Mouse (Mus musculus) liver, adult 2 months (tissue): ENCODE data around the gene Gm21860. TPM values are rescaled to one million over a fixed set of nuclear protein-coding genes. Genes with fewer than 3 reads are reported as not detected.
"Not testable (repeated sequence)": the region's sequence is repeated elsewhere in the genome, so short reads cannot be mapped to it uniquely, and the experiment has no call there.

ENCODE experiments used
- DNase-seq: peaks from one replicate; pipeline ENCODE4 v3.0.0-alpha.2; 2011; ENCODE audit warnings: low read depth, low spot score; ENCODE audit errors: extremely low read depth
- H3K27ac ChIP-seq: fragments of 200-500 bp; replicated peaks from 2 replicates; pipeline ENCODE4 v1.5.1; 2012; ENCODE audit warnings: low read depth, mild to moderate bottlenecking, control low read depth, inconsistent platforms, low read length; ENCODE audit not compliant: insufficient read depth
- H3K27me3 ChIP-seq: fragments of 200-500 bp; 2 replicates; pipeline ENCODE4 v1.6.1; 2012; ENCODE audit warnings: mild to moderate bottlenecking, moderate library complexity, low read length, inconsistent platforms; ENCODE audit not compliant: control insufficient read depth, insufficient read depth
- H3K36me3 ChIP-seq: fragments of 200-500 bp; 2 replicates; pipeline ENCODE4 v1.6.1; 2012; ENCODE audit warnings: low read length, inconsistent platforms; ENCODE audit not compliant: control insufficient read depth, insufficient read depth
- H3K4me1 ChIP-seq: fragments of 200-500 bp; 2 replicates; pipeline ENCODE4 v1.6.1; 2011; ENCODE audit warnings: low read length; ENCODE audit not compliant: control insufficient read depth, insufficient read depth
- H3K4me3 ChIP-seq: fragments of 200-500 bp; 2 replicates; pipeline ENCODE4 v1.5.1; 2011; ENCODE audit warnings: low read depth, mild to moderate bottlenecking, control low read depth, low read length, moderate library complexity; ENCODE audit not compliant: insufficient read depth
- H3K79me2 ChIP-seq: fragments of 200-500 bp; 2 replicates; pipeline ENCODE4 v1.6.1; 2012; ENCODE audit warnings: inconsistent platforms, mild to moderate bottlenecking, low read length, moderate library complexity; ENCODE audit not compliant: control insufficient read depth, insufficient read depth
- H3K9ac ChIP-seq: fragments of 200-500 bp; 2 replicates; pipeline ENCODE4 v1.6.1; 2012; ENCODE audit warnings: low read depth, mild to moderate bottlenecking, control low read depth, inconsistent platforms, low read length
- WGBS: fragments of 180-500 bp; shearing (Covaris S2); methylation state at CpG from one replicate; pipeline ENCODE4 v1.1.7; 2018; 5-methylcytosine and 5-hydroxymethylcytosine counted together
- polyA plus RNA-seq: library from polyadenylated mRNA; depleted of rRNA; stranded (reverse); fragments of >200 nt; gene quantifications from 2 replicates; pipeline ENCODE4 v1.2.3, GENCODE M21; 2012
- total RNA-seq: library from RNA; depleted of rRNA; stranded (reverse); fragments of >200 nt; gene quantifications from 2 replicates; pipeline ENCODE4 v1.2.3, GENCODE M21; 2014

The Gm21860 gene
- total and polyA plus RNA-seq, 2 experiments: not detected

DNA sequence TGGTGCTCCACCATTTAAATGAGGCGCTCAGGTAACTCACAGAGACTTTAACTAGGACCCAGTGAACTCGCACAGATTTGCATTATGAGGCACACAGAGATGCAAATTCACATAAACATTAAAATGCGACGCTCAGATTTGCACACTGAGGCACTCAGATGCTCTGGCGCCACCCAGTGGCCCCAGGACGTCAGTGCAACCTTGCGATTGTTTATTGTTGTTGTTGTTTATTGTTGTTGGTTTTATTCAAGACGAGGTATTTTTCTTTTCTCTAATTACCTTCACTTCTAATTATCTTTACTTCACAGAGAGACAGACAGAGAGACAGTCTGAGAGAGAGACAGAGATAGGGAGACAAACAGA, 20.3 kb downstream of the Gm21860 start:
- H3K27me3 ChIP-seq, H3K9ac ChIP-seq, H3K27ac ChIP-seq, H3K4me1 ChIP-seq, H3K4me3 ChIP-seq, H3K79me2 ChIP-seq, H3K36me3 ChIP-seq: not testable (repeated sequence)
- 65% methylated on average over 8 of the region's 8 CpGs for WGBS
- peak; percentile 54 for DNase-seq

DNA sequence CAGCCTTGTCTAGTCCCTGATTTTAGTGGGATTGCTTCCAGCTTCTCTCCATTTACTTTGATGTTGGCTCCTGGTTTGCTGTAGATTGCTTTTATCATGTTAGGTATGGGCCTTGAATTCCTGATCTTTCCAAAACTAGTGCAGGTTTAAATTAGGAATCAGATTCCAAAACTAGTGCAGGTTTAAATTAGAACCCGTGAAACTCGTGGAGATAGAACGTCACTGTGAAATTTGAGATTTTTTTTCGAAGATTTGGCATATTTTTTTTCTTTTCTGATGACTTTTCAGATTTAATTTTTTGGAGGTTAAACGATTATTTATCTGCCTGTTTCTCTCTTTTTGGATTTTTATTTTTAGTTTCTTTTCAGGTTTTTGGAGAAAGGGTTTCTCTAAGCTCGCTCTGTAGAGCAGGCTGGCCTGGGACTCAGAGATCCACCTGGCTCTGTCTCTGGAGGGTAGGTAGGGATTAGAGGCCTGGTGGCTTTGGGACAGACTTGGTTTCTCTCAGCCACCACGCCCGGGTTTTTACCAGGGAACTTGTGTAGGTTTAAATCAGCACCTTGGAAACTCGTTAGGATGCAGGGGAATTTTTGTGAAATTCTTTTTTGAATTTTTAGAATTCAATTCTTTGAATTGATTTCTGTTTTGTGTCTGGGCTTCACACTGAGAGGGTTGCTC, 20.8 kb downstream of the Gm21860 start:
- not testable (repeated sequence) for H3K4me1 ChIP-seq, DNase-seq, H3K36me3 ChIP-seq, H3K9ac ChIP-seq, H3K4me3 ChIP-seq, H3K79me2 ChIP-seq, H3K27me3 ChIP-seq, H3K27ac ChIP-seq
- WGBS: 79% methylated on average over 9 of the region's 9 CpGs

DNA sequence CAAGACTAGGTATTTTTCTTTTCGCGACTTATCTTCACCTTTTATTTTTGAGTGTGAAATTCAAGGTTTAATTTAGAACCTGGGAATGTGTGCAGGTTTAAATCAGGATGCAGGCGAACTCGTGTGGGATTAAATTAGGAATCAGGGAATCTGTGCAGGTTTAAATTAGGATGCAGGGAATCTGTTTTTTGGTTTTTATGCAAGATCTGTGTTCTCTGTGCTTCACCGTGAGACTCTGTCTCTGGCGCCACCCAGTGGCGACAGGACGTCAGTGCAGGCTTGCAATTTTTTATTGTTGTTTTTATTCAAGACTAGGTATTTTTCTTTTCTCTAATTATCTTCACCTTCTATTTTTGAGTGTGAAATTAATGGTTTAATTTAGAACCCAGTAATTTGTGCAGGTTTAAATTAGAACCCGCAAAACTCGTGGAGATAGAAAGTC, 22.5 kb downstream of the Gm21860 start:
- not testable (repeated sequence) for H3K27me3 ChIP-seq, H3K4me1 ChIP-seq, H3K36me3 ChIP-seq, H3K9ac ChIP-seq, H3K27ac ChIP-seq, H3K4me3 ChIP-seq, H3K79me2 ChIP-seq
- 64% methylated on average over 10 of the region's 10 CpGs for WGBS
- DNase-seq: peak; percentile 76

DNA sequence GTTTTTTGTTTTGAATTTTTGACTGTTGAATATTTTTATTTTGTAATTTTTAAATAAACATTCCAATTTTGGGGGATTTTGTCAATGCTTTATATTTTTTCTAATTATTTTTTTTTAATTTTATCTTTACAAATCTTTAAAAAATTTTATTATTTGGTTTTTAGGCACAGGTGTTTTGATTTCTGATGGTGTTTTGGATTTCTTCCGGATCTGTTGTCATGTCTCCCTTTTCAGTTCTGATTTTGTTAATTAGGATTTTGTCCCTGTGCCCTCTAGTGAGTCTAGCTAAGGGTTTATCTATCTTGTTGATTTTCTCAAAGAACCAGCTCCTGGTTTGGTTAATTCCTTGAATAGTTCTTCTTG, 23.0 kb downstream of the Gm21860 start:
- WGBS: 73% methylated on average over 1 of the region's 1 CpGs
- not testable (repeated sequence) for H3K9ac ChIP-seq, H3K27ac ChIP-seq, H3K27me3 ChIP-seq, DNase-seq, H3K4me3 ChIP-seq, H3K79me2 ChIP-seq, H3K4me1 ChIP-seq, H3K36me3 ChIP-seq

DNA sequence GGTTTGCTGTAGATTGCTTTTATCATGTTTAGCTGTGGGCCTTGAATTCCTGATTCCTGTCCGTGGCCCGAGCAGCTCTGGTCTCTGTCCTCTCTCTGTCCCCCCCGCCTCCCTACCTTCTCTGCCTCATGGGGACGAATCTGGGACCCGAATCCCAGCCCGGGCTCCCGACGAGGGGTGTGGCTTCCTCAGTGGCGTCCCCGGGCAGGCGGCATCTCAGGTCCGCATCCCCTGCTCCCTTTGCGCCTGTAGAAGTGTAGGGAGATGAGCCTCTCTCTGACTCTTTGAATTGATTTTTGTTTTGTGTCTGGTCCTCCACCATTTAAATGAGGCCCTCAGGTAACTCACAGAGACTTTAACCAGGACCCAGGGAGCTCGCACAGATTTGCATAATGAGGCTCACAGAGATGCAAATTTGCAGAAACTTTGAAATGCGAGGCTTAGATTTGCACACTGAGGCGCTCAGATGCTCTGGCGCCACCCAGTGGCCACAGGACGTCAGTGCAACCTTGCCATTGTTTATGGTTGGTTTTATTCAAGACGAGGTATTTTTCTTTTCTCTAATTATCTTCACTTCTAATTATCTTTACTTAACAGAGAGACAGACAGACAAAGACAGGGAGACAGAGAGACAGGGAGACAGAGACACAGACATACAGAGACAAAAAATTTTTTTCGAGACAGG, 23.6 kb downstream of the Gm21860 start:
- H3K27me3 ChIP-seq, H3K4me3 ChIP-seq, DNase-seq, H3K36me3 ChIP-seq, H3K27ac ChIP-seq, H3K79me2 ChIP-seq, H3K9ac ChIP-seq, H3K4me1 ChIP-seq: not testable (repeated sequence)
- WGBS: 76% methylated on average over 20 of the region's 20 CpGs

DNA sequence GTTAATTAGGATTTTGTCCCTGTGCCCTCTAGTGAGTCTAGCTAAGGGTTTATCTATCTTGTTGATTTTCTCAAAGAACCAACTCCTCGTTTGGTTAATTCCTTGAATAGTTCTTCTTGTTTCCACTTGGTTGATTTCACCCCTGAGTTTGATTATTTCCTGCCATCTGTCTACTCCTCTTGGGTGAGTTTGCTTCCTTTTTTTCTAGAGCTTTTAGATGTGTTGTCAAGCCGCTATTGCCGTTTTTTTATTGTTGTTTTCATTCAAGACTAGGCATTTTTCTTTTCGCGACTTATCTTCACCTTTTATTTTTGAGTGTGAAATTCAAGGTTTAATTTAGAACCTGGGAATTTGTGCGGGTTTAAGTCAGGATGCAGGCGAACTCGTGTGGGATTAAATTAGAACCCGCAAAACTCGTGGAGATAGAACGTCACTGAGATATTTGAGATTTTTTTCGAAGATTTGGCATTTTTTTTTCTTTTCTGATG, 24.8 kb downstream of the Gm21860 start:
- H3K27ac ChIP-seq, H3K36me3 ChIP-seq, H3K4me1 ChIP-seq, H3K79me2 ChIP-seq, H3K9ac ChIP-seq, H3K4me3 ChIP-seq, H3K27me3 ChIP-seq, DNase-seq: not testable (repeated sequence)
- 73% methylated on average over 12 of the region's 12 CpGs for WGBS

DNA sequence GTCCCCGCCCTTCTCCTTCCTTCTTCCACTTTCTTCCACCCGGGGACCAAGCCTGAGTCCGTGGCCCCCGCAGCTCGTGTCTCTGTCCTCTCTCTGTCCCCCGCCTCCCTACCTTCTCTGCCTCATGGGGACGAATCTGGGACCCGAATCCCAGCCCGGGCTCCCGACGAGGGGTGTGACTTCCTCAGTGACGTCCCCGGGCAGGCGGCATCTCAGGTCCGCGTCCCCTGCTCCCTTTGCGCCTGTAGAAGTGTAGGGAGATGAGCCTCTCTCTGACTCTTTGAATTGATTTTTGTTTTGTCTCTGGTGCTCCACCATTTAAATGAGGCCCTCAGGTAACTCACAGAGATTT, 25.7 kb downstream of the Gm21860 start:
- not testable (repeated sequence) for H3K4me3 ChIP-seq, H3K9ac ChIP-seq, H3K4me1 ChIP-seq, H3K27me3 ChIP-seq, H3K27ac ChIP-seq, DNase-seq, H3K36me3 ChIP-seq, H3K79me2 ChIP-seq
- WGBS: 85% methylated on average over 17 of the region's 17 CpGs

DNA sequence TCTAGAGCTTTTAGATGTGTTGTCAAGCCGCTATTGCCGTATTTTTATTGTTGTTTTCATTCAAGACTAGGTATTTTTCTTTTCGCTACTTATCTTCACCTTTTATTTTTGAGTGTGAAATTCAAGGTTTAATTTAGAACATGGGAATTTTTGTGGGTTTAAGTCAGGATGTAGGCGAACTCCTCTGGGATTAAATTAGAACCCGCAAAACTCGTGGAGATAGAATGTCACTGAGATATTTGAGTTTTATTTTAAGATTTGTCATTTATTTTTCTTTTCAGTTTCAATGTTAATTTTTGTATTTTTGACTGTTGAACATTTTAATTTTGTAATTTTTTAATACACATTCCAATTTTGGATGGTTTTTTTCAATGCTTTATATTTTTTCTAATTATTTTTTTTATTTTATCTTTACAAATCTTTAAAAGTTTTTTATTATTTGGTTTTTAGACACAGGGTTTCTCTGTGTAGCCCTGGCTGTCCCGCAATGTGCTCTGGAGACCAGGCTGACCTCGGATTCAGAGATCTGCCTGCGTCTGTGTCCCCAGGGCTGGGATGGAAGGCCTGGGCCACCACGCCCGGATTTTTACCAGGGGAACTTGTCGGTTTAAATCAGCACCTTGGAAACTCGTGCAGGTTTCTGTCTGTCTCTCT, 26.2 kb downstream of the Gm21860 start:
- H3K27ac ChIP-seq, H3K36me3 ChIP-seq, H3K4me1 ChIP-seq, H3K4me3 ChIP-seq, H3K79me2 ChIP-seq, H3K27me3 ChIP-seq, H3K9ac ChIP-seq, DNase-seq: not testable (repeated sequence)
- 74% methylated on average over 13 of the region's 13 CpGs for WGBS
